Comparison of ENCODE assay signal across 11 mouse cellular contexts in the genomic region with DNA sequence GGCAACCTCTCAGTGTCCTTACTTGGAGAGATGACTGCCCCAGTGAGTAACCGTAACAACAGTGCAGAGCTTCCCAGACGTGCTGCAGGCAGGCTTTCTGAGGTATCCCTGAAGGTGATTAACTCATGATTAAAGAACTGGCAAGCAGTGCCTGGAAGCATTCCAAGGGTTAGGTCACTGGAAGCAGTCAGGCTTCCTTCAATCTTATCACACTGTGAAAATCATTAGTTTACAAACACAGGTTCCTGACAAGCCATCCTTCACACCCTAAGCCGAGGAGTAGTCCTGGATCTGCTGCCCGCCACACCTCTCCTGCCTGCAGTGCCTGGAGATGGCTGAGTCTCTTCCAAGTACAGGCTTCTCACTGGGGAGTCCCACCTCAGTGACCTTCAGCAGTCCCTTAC.
A peak's percentile ranks its signal among the peaks of the same experiment; 100 is the strongest.
DNase-seq lines count a peak whose midpoint lies in the region; ATAC-seq lines count a peak whose summit lies in the region.
"Had no signal": no experiment of that assay in that cellular context is flagged by ENCODE, and none has a peak within 500 bp of the region (broad histone marks: within the 10 kb centered on the region; RNA-seq: fewer than 3 reads in every experiment).

No protein-coding gene starts in this region.

- H3K27ac ChIP-seq in heart, embryonic 14.5 days (replicated peaks in 1 of 2; ENCODE audit: control insufficient read depth in 1 of 2, insufficient read depth in 1 of 2, low read depth in 2 of 2, low read length in 2 of 2): peak overlapping the region; percentile 24 to 28
- H3K27ac ChIP-seq in stomach, embryonic 15.5 days: no peak overlapping the region
- no peak overlapping the region for H3K27ac ChIP-seq in liver, embryonic 12.5 days
- H3K27ac ChIP-seq: embryonic facial prominence, embryonic 15.5 days; liver, embryonic 14.5 days had no signal

- H3K36me3 ChIP-seq in heart, embryonic 14.5 days (ENCODE audit: control insufficient read depth, insufficient read depth, low read length): peaks cover 10% of the 10 kb centered on the region; the same call in 1 of the 2 replicates
- no peaks in the 10 kb centered on the region for H3K36me3 ChIP-seq in stomach, embryonic 15.5 days
- H3K36me3 ChIP-seq in liver, embryonic 12.5 days: no peaks in the 10 kb centered on the region
- H3K36me3 ChIP-seq: embryonic facial prominence, embryonic 15.5 days had no signal

- WGBS in heart, embryonic 14.5 days: 11% methylated on average over 4 of the region's 4 CpGs
- 33% methylated on average over 4 of the region's 4 CpGs for WGBS in stomach, embryonic 15.5 days
- 61% methylated on average over 4 of the region's 4 CpGs for WGBS in liver, embryonic 12.5 days (ENCODE audit: insufficient replicate concordance)

- no peaks in the 10 kb centered on the region for H3K27me3 ChIP-seq in heart, embryonic 14.5 days (ENCODE audit: control insufficient read depth, insufficient read depth, low read length)
- no peaks in the 10 kb centered on the region for H3K27me3 ChIP-seq in stomach, embryonic 15.5 days (replicated peaks)
- no peaks in the 10 kb centered on the region for H3K27me3 ChIP-seq in liver, embryonic 12.5 days (replicated peaks)
- H3K27me3 ChIP-seq: embryonic facial prominence, embryonic 15.5 days; megakaryocyte, embryonic 14.5 days had no signal

- no peak overlapping the region for H3K4me3 ChIP-seq in heart, embryonic 14.5 days (ENCODE audit: control insufficient read depth in 1 of 2, insufficient read depth in 1 of 2, low read depth in 1 of 2, low read length in 2 of 2)
- no peak overlapping the region for H3K4me3 ChIP-seq in stomach, embryonic 15.5 days (replicated peaks)
- H3K4me3 ChIP-seq in liver, embryonic 12.5 days: no peak overlapping the region
- H3K4me3 ChIP-seq: embryonic facial prominence, embryonic 15.5 days; megakaryocyte, embryonic 14.5 days had no signal

- H3K9me3 ChIP-seq in heart, embryonic 14.5 days (ENCODE audit: control insufficient read depth, low read length): no peaks in the 10 kb centered on the region
- H3K9me3 ChIP-seq in stomach, embryonic 15.5 days: no peaks in the 10 kb centered on the region
- no peaks in the 10 kb centered on the region for H3K9me3 ChIP-seq in liver, embryonic 12.5 days (replicated peaks)
- H3K9me3 ChIP-seq: embryonic facial prominence, embryonic 15.5 days; megakaryocyte, embryonic 14.5 days had no signal

- intact Hi-C loops in left cerebral cortex, postnatal 4 days (cut with DNase I): no loop called here

- peak; percentile 35 for DNase-seq in left cerebral cortex, postnatal 4 days
- no peak for DNase-seq in left cerebral cortex, adult 18-20 months (ENCODE audit: low spot score in 2 of 2)
- peak; percentile 9 to 40 for DNase-seq in adrenal gland, postnatal 36 days
- DNase-seq in urinary bladder, adult 18-20 months (ENCODE audit: low spot score in 2 of 2): no peak

- no peak overlapping the region; the same call in 1 of the 2 replicates for H3K9ac ChIP-seq in heart, embryonic 14.5 days (ENCODE audit: low read length)
- H3K9ac ChIP-seq in stomach, embryonic 15.5 days: no peak overlapping the region
- H3K9ac ChIP-seq in liver, embryonic 12.5 days: no peak overlapping the region
- H3K9ac ChIP-seq: embryonic facial prominence, embryonic 15.5 days; liver, embryonic 14.5 days had no signal

- H3K4me2 ChIP-seq in heart, embryonic 14.5 days (ENCODE audit: low read length): 0 out of 2 replicates have a peak overlapping the region, but pooled peaks have one; percentile 2
- no peak overlapping the region for H3K4me2 ChIP-seq in stomach, embryonic 15.5 days
- H3K4me2 ChIP-seq in liver, embryonic 12.5 days: no peak overlapping the region
- H3K4me2 ChIP-seq: embryonic facial prominence, embryonic 15.5 days had no signal

- H3K4me1 ChIP-seq in heart, embryonic 14.5 days (ENCODE audit: control insufficient read depth in 2 of 2, insufficient read depth in 2 of 2, low read length in 2 of 2): peaks cover 15 to 38% of the 10 kb centered on the region in 2 experiments
- H3K4me1 ChIP-seq in stomach, embryonic 15.5 days: no peaks in the 10 kb centered on the region
- peaks cover 45% of the 10 kb centered on the region for H3K4me1 ChIP-seq in liver, embryonic 12.5 days

- ATAC-seq in heart, embryonic 14.5 days (ENCODE audit: insufficient number of reproducible peaks, insufficient read depth, low FRiP score, low read depth): peak; percentile 87
- ATAC-seq in stomach, embryonic 15.5 days (ENCODE audit: insufficient read depth, low FRiP score, low read depth): peak; percentile 61
- no peak for ATAC-seq in liver, embryonic 12.5 days
- ATAC-seq in activated CD4-positive, CD25-positive, alpha-beta regulatory T cell, adult 4 months: no peak

Comparison
In these comparisons a context has a peak if more than half of its experiments do, and no peak if none do; other contexts are left out.
1. DNase-seq: peak in left cerebral cortex, postnatal 4 days (single experiment) and adrenal gland, postnatal 36 days (2 of 2); none in left cerebral cortex, adult 18-20 months (0 of 2) and urinary bladder, adult 18-20 months (0 of 2).
2. ATAC-seq: peak in heart, embryonic 14.5 days (single experiment) and stomach, embryonic 15.5 days (single experiment); none in liver, embryonic 12.5 days (single experiment) and activated CD4-positive, CD25-positive, alpha-beta regulatory T cell, adult 4 months (single experiment).
3. H3K27ac ChIP-seq: peak in heart, embryonic 14.5 days (2 of 2); none in stomach, embryonic 15.5 days (single experiment) and liver, embryonic 12.5 days (single experiment).